Mouse (Mus musculus): ENCODE measurements at regions not wholly inside any gene's neighbourhood (a gene's known extent, or its start where the extent isn't known, plus 50 kb on each side); places are given as distances from the start of the nearest gene placed in this dataset.

DNA sequence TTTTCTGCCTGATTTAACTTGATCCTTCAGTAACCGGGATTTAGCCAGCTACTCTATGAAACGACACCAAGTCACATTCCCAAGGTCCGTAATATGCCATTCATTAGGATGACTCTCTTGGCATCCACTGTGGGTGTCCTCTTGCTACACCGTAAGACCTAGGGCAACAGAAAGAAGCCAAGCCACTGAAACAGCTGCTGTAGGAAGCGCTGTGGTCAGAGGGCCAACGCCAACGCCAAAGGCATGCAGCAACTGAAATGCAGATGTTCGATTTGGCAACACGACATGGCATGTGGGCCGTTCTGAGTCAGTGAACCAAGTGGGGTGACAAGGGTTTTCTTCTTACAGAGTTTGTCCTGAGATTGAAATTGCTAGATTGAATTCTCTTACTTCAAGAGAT is 527.9 kb upstream of the Mpdz start:
- peak; percentile 96 for DNase-seq (ENCODE audit: low read depth, low spot score)

GRCm38 (mm10) chr4:81969621-81970115 is 527.1 kb upstream of the Mpdz start:
- peak; percentile 17 for DNase-seq (ENCODE audit: low read depth, low spot score)

- no peak for DNase-seq (ENCODE audit: low read depth, low spot score)
Measured at GRCm38 (mm10) chr4:81966054-81966623, 523.5 kb upstream of the Mpdz start.

GRCm38 (mm10) chr4:81963112-81963511 is 520.5 kb upstream of the Mpdz start:
- DNase-seq (ENCODE audit: low read depth, low spot score) = no peak

DNA sequence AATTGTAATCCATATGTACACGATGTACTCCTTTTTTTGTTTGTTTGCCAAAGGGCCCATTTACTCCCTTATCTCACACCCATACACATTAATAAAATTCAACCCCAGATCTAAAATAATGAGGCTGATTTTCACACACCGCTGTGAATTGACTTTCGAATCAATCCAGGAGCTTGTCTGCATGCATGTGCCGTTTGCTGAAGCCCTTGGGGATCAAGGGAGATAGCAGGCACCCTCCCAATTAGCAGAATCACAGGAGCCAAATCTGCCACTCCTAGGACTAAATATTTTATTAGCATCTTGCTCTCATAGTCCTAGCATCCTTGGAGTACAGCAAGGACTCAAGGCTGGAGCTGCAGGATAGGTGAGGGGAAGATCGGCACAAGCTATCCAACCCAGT is 520.0 kb upstream of the Mpdz start:
- no peak for DNase-seq (ENCODE audit: low read depth, low spot score)

GRCm38 (mm10) chr4:81960552-81961534 is 518.2 kb upstream of the Mpdz start:
- DNase-seq (ENCODE audit: low read depth, low spot score) = no peak

DNA sequence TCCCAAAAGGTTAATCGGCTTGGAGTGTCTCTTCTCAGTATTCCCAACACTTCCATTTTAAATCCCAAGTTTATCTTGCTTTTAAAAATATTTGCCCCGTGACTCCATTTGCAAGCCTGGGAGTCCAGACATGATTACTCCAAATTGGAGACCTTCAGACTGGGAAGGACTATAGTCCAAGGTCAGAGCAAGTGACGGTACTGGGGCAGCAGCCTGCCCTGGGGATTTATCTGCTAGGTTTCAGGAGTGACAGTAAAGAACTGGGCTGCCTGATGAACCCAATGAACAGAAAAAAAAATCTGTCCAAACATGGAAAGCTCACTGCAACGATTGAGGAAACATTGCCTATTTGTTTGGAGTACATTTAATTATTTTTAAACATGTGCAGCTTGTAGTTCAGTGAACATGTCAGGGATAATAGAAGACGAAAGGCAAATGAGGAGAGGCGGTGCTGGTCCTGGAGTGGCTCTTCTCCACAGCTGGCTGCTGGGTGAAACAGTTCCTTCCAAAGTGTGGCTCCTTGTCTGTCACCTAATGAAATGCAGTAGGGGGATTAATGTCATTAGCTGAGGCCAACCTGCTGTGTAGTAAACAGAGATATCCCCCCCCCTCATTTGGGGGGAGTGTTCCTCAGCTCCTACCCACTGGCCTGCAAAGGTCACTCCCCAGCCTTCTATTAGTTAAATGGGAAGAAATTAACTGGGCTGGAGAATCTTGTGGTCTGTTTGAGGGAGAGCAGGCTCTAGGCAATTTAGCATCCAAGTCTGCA is 514.5 kb upstream of the Mpdz start:
- no peak for DNase-seq (ENCODE audit: low read depth, low spot score)

- peak; percentile 62 for DNase-seq (ENCODE audit: low read depth, low spot score)
Measured at GRCm38 (mm10) chr4:81953023-81953422, 510.4 kb upstream of the Mpdz start.

DNA sequence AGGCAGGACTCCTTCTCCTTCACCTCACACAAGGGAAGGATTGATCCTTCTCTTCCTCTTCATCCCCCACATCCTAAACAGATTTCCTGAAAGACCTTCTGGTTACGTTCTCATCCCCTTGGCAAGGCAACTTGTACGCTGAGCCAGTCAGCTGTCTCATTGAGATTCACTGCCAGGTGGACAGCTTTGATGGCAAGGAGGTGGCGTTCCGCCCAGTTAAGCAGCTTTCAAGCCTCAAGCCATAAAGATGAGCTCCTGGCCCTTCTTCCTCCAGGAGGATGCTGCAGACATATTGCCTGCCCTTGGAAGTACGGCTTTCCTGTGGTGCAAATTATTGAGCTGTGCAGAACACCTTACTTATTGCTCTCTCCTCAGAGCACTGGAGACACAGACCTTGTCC is 494.8 kb upstream of the Mpdz start:
- DNase-seq (ENCODE audit: low read depth, low spot score) = no peak

- DNase-seq (ENCODE audit: low read depth, low spot score) = peak; percentile 45
Measured at GRCm38 (mm10) chr4:81930956-81931355, 488.3 kb upstream of the Mpdz start.

GRCm38 (mm10) chr4:81928581-81929244 is 486.1 kb upstream of the Mpdz start:
- peak; percentile 62 for DNase-seq (ENCODE audit: low read depth, low spot score)

DNA sequence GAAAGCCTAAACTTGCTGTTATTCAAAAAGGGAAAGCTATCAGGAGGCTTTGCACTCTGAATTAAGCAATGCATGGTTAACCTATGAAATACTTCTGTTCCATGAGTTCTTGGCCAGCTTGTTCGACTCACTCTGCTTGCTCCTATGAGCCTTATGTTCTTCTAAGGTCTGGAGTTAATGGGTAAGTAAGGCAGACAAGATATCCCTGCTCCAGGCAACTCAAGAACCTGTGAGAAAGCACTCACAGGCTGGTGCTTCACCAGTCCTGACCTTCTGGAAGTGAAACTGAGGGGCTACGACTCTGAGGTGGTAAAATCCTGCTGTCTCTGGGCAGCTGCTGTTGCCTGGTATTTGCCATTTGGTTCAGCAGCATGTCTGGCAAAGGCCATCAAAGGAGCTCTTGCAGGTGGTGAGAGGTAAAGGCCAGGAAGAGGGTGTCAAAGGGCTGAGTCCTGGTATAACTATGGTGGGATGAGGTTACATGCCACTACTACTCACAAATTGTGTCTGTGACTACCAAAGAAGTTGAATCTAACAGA is 484.6 kb upstream of the Mpdz start:
- no peak for DNase-seq (ENCODE audit: low read depth, low spot score)

DNA sequence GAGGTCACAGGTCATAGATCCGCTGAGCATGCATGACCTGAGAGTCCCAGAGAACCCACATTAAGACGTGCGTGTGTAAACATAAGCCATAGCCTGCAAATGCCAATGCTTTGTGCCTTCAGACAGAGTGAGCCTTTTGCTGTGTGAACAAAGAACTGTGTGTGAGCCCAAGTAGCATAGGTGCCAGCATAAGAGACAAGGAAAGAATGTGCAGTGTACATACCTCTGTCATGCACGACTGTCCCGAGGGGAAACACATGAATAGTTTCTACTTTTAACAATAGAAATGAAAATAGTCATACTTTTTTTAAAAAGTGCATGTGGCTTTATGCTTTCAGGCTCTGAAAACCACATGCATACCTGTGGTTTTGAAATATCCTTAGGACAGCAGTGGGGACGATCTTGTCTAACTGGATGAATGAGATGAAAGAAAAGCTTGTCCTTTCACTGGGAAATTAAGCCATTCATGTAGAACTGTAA is 484.1 kb upstream of the Mpdz start:
- DNase-seq (ENCODE audit: low read depth, low spot score) = peak; percentile 90

DNA sequence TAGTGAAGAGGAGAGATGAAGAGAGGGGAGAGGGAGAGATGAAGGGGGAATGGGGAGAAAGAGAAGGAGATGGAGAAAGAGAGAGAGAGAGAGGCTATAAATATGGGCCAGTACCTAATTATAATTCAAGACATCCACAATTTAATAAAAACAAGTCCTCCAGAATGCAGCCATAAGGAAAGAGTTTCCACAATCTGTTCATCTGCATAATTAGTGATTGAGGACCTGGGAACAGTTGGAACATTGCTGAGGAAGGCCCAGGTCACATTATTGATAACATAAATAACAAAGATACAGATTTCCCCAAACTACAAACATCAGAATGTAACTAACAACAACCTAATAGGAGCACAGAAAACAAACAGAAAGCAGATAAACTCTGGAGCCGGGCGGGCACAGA is 483.0 kb upstream of the Mpdz start:
- no peak for DNase-seq (ENCODE audit: low read depth, low spot score)

DNA sequence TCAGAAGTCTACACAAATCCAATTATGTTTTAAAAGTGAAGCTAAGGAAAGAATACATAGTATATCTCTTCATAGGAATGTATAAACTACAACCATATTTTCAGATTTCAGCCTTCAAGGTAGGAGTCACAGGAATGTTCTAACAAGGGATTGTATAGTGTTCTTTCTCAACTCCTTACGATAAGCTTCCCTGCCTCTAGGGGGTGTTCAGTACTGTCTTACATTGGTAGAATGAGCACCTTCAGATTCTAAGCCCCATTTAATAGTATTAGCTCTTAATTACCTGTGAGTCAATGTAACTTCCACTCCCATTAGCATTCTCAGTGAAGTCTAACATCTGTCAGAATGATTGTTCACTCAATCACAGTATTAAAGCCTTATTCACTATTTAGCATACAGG is 481.5 kb upstream of the Mpdz start:
- no peak for DNase-seq (ENCODE audit: low read depth, low spot score)

- DNase-seq (ENCODE audit: low read depth, low spot score) = no peak
Measured at GRCm38 (mm10) chr4:81922876-81923275, 480.3 kb upstream of the Mpdz start.

DNA sequence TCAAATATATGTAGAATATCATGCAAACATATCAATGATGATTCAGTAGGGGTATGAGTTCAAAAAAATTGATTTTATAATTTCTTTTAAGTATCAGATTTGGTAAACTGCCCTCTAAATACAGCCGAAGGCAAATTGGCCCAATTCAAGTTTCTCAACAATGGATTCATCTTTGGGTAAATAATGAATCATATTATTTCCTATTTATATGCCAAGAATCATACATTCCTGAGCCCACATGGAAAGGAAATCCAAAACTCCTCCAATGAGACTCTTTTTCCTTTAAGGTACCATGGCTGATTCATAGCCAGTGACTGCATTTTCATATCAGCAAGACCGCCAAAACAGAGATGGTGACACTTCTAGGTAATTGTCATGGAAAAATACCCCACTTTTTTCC is 472.4 kb upstream of the Mpdz start:
- peak; percentile 81 for DNase-seq (ENCODE audit: low read depth, low spot score)

- no peak for DNase-seq (ENCODE audit: low read depth, low spot score)
Measured at GRCm38 (mm10) chr4:81913296-81913695, 470.7 kb upstream of the Mpdz start.

DNA sequence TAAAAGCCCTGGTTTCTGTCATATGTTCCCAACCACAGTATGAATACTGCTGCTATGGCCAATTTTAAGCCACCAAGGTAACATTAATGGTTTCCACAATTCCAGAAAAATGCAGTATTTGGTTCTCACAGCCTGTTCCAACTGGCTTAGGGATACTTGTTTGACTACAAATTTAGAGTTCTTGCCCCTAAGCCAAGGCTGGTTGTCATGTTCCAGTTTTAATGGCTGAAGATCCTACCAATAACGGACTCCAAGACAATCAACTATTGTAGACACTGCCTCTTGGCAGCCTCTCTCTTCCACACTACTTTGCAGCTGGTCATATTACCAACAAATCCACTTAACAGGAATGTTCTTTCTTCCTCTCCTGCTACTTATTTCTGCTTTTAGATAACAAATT is 470.0 kb upstream of the Mpdz start:
- DNase-seq (ENCODE audit: low read depth, low spot score) = no peak

DNA sequence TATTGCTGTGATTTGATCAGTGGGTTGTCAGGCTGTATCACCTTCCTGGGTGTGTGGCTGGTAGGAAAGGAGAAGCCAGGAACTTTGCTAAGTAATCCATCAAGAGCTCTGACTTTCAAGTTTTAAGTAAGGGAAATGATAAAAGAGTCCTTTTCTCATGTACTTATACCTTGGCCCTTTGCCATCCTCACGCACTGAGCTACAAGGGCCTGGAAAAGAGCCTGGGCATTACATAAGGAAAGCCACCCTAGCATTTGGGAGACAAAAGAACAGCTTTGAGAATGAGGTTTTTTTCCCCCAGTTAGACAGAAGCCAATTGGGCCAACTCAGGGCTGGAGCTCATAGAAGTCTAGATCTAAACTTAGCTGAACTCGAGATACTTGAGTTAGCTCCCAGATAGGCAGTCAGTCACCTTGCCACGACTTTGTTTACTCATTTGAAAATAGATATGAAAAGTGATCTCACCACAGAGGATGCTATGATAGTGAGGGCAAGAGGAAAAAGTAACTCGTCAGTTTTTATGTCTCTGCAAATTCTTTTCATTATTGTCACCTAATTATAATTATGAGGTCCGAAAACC is 457.4 kb upstream of the Mpdz start:
- DNase-seq (ENCODE audit: low read depth, low spot score) = peak; percentile 17

DNA sequence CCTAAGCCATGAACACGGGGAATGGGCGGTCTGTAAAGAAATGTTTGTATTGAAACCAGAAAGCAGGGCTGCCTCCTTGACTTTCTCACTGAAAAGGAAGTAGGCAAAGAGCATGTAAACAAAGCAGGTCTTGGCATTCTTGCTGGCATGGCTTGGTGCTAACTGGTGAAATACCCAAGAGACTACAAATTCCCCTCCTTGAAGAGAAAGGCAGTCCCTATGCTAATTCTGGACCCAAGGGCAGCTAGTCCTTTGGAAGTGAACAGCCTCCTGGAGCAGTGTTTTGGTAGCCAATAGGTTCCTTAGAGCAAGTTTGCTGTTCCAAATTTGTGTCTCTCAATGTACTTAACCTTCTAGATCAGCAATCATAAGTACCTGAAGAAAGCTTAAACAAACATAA is 456.0 kb upstream of the Mpdz start:
- DNase-seq (ENCODE audit: low read depth, low spot score) = peak; percentile 36
